Mouse (Mus musculus): ENCODE results near the gene Lag3. TPM values are rescaled to one million over a fixed set of nuclear protein-coding genes. Genes with fewer than 3 reads are reported as not detected.

Lag3 gene
- polyA plus RNA-seq, 1 experiment from 2014 or later: 2.1 TPM

Other genes with a start within 250 kb of the Lag3 start
- gene Lpcat3, start 248.7 kb downstream of the Lag3 start, polyA plus RNA-seq (2016; fragmentation: Nextera tagmentation; extraction: Ambion mirVana): 45.3 and 48.6 TPM in 2 replicates
- 131 and 138 TPM in 2 replicates for gene Emg1, start 199.5 kb downstream of the Lag3 start, polyA plus RNA-seq (2016; fragmentation: Nextera tagmentation; extraction: Ambion mirVana)
- gene Phb2, start 199.4 kb downstream of the Lag3 start, polyA plus RNA-seq (2016; fragmentation: Nextera tagmentation; extraction: Ambion mirVana): 291 and 292 TPM in 2 replicates
- gene Ptpn6, start 173.0 kb downstream of the Lag3 start, polyA plus RNA-seq (2016; fragmentation: Nextera tagmentation; extraction: Ambion mirVana): 5.6 TPM in 2 replicates
- gene Grcc10, start 170.3 kb downstream of the Lag3 start, polyA plus RNA-seq (2016; fragmentation: Nextera tagmentation; extraction: Ambion mirVana): 519 and 565 TPM in 2 replicates
- not detected in 2 replicates for gene Gm45234, start 155.7 kb downstream of the Lag3 start, polyA plus RNA-seq (2016; fragmentation: Nextera tagmentation; extraction: Ambion mirVana)
- 20.3 and 20.6 TPM in 2 replicates for gene Atn1, start 155.2 kb downstream of the Lag3 start, polyA plus RNA-seq (2016; fragmentation: Nextera tagmentation; extraction: Ambion mirVana)
- gene Eno2, start 142.0 kb downstream of the Lag3 start, polyA plus RNA-seq (2016; fragmentation: Nextera tagmentation; extraction: Ambion mirVana): 18.7 and 19.6 TPM in 2 replicates
- 3.9 and 5.2 TPM in 2 replicates for gene Lrrc23, start 132.0 kb downstream of the Lag3 start, polyA plus RNA-seq (2016; fragmentation: Nextera tagmentation; extraction: Ambion mirVana)
- 8.7 and 9.2 TPM in 2 replicates for gene Spsb2, start 103.0 kb downstream of the Lag3 start, polyA plus RNA-seq (2016; fragmentation: Nextera tagmentation; extraction: Ambion mirVana)
- gene Tpi1, start 97.4 kb downstream of the Lag3 start, polyA plus RNA-seq (2016; fragmentation: Nextera tagmentation; extraction: Ambion mirVana): 481 and 483 TPM in 2 replicates
- 200 and 202 TPM in 2 replicates for gene Usp5, start 82.2 kb downstream of the Lag3 start, polyA plus RNA-seq (2016; fragmentation: Nextera tagmentation; extraction: Ambion mirVana)
- gene Cdca3, start 82.2 kb downstream of the Lag3 start, polyA plus RNA-seq (2016; fragmentation: Nextera tagmentation; extraction: Ambion mirVana): 111 and 120 TPM in 2 replicates
- gene Gnb3, start 71.4 kb downstream of the Lag3 start, polyA plus RNA-seq (2016; fragmentation: Nextera tagmentation; extraction: Ambion mirVana): 0.52 and 0.92 TPM in 2 replicates
- 34.5 and 39.6 TPM in 2 replicates for gene P3h3, start 54.0 kb downstream of the Lag3 start, polyA plus RNA-seq (2016; fragmentation: Nextera tagmentation; extraction: Ambion mirVana)
- gene Gpr162, start 47.7 kb downstream of the Lag3 start, polyA plus RNA-seq (2016; fragmentation: Nextera tagmentation; extraction: Ambion mirVana): 11.3 and 12.7 TPM in 2 replicates
- gene Cd4, start 23.5 kb downstream of the Lag3 start, polyA plus RNA-seq (2016; fragmentation: Nextera tagmentation; extraction: Ambion mirVana): 0.06 TPM in 1 of 2 replicates, not detected in the other
- 637 and 707 TPM in 2 replicates for gene Ptms, start 8.4 kb upstream of the Lag3 start, polyA plus RNA-seq (2016; fragmentation: Nextera tagmentation; extraction: Ambion mirVana)
- 462 and 488 TPM in 2 replicates for gene Mlf2, start 19.7 kb upstream of the Lag3 start, polyA plus RNA-seq (2016; fragmentation: Nextera tagmentation; extraction: Ambion mirVana)
- 99.5 and 101 TPM in 2 replicates for gene Cops7a, start 53.8 kb upstream of the Lag3 start, polyA plus RNA-seq (2016; fragmentation: Nextera tagmentation; extraction: Ambion mirVana)
- gene Pianp, start 85.0 kb upstream of the Lag3 start, polyA plus RNA-seq (2016; fragmentation: Nextera tagmentation; extraction: Ambion mirVana): 8.6 and 8.9 TPM in 2 replicates
- gene Zfp384, start 97.4 kb upstream of the Lag3 start, polyA plus RNA-seq (2016; fragmentation: Nextera tagmentation; extraction: Ambion mirVana): 21.6 and 22.3 TPM in 2 replicates
- 151 and 159 TPM in 2 replicates for gene Ing4, start 128.1 kb upstream of the Lag3 start, polyA plus RNA-seq (2016; fragmentation: Nextera tagmentation; extraction: Ambion mirVana)
- gene Acrbp, start 138.0 kb upstream of the Lag3 start, polyA plus RNA-seq (2016; fragmentation: Nextera tagmentation; extraction: Ambion mirVana): 16.0 and 18.3 TPM in 2 replicates
- 0.33 and 0.40 TPM in 2 replicates for gene Lpar5, start 156.2 kb upstream of the Lag3 start, polyA plus RNA-seq (2016; fragmentation: Nextera tagmentation; extraction: Ambion mirVana)
- 131 and 133 TPM in 2 replicates for gene Chd4, start 184.3 kb upstream of the Lag3 start, polyA plus RNA-seq (2016; fragmentation: Nextera tagmentation; extraction: Ambion mirVana)
- 48.1 and 54.2 TPM in 2 replicates for gene Nop2, start 220.2 kb upstream of the Lag3 start, polyA plus RNA-seq (2016; fragmentation: Nextera tagmentation; extraction: Ambion mirVana)
- gene Iffo1, start 233.5 kb upstream of the Lag3 start, polyA plus RNA-seq (2016; fragmentation: Nextera tagmentation; extraction: Ambion mirVana): 19.2 and 21.3 TPM in 2 replicates